Mouse (Mus musculus): ENCODE data around the gene Rpl13a. TPM values are rescaled to one million over a fixed set of nuclear protein-coding genes. Genes with fewer than 3 reads are reported as not detected.
"Not testable (repeated sequence)": the region's sequence is repeated elsewhere in the genome, so short reads cannot be mapped to it uniquely, and the experiment has no call there.

Gene Rpl13a
- total RNA-seq, 1 experiment from 2014 or later, result 3,242 TPM

DNA sequence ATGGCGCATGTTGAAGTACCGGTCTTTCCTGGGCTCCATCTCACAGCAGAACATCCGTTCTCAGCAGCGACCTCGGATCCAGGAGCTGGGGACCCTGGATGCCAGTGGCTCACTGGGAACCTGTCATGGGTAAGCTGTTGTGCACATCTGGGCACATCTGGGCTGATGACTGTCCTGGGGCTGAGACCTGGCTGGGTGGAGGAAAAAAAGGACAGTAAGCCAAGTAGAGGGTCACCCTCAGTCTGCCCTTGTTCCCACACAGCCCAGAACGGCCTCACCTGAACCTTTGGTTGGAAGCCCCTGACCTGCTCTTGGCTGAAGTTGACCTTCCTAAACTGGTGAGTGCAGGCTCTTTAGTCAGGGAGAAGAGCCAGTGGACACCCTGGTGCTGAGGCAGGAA is 30.4 kb upstream of the Rpl13a start:
- ATAC-seq (replicated peaks; ENCODE audit: low read depth, poor library complexity, severe bottlenecking), result no peak

DNA sequence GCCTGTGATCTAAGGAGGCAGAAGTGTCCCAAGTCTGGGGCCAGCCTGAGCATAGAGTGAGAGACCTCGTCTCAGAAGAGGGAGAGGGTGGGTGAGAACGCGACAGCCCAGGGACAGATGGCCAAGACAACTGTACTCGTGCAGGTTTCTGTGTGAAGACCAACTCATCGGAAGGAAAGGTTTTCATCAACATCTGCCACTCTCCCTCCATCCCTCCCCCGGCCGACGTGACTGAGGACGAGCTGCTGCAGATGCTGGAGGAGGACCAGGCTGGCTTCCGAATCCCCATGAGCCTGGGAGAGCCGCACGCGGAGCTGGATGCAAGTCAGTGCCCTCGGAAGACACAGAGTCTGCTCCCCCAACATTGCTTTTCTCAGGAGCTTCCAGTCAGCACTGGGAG is 28.9 kb upstream of the Rpl13a start:
- no peak for ATAC-seq (replicated peaks; ENCODE audit: low read depth, poor library complexity, severe bottlenecking)

DNA sequence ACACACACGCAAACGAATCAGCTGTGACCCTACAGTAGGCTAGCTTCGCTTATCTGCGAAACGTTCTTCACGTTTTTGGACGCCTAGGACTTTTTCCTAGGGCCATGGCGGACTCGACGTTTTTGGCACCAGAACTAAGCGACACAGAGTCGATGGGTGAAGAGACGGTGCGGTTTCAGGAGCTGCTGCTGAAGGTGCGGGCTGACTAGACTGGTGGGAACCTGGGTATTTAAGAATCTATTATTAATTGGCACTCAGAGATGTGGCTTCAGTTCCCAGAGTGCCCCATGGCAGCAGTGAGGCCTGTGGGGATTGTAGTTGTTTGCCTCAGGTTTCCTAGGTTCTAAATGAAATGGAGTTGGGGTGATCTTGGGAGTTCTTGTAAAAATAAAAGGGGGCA is 27.6 kb upstream of the Rpl13a start:
- ATAC-seq (replicated peaks; ENCODE audit: low read depth, poor library complexity, severe bottlenecking), result no peak

GRCm38 (mm10) chr7:45155590-45155989 is 27.0 kb upstream of the Rpl13a start:
- ATAC-seq (replicated peaks; ENCODE audit: low read depth, poor library complexity, severe bottlenecking), result no peak

DNA sequence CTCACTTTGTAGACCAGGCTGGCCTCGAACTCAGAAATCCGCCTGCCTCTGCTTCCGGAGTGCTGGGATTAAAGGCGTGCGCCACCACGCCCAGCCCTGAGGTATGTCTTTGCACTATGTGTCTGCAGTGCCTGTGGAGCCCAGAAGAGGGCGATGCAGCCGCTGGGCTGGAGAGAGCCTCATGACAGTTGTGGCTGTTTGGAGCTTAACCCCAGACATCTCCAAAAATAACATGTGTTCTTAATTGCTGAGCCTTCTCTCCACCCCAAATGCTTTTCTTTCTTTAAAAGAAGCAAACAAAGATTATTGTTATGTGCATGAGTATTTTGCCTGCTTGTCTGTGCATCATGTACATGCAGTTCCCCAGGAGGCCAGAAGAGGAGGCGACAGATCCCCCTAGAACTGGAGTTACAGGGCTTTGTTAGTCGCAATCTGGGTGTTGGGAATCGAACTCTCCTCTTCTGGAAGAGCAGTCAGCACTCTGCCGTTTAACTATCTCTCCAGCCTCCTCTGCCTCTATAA is 26.5 kb upstream of the Rpl13a start:
- peak; percentile 45; the same call in 1 of the 2 replicates for ATAC-seq (replicated peaks; ENCODE audit: low read depth, poor library complexity, severe bottlenecking)

DNA sequence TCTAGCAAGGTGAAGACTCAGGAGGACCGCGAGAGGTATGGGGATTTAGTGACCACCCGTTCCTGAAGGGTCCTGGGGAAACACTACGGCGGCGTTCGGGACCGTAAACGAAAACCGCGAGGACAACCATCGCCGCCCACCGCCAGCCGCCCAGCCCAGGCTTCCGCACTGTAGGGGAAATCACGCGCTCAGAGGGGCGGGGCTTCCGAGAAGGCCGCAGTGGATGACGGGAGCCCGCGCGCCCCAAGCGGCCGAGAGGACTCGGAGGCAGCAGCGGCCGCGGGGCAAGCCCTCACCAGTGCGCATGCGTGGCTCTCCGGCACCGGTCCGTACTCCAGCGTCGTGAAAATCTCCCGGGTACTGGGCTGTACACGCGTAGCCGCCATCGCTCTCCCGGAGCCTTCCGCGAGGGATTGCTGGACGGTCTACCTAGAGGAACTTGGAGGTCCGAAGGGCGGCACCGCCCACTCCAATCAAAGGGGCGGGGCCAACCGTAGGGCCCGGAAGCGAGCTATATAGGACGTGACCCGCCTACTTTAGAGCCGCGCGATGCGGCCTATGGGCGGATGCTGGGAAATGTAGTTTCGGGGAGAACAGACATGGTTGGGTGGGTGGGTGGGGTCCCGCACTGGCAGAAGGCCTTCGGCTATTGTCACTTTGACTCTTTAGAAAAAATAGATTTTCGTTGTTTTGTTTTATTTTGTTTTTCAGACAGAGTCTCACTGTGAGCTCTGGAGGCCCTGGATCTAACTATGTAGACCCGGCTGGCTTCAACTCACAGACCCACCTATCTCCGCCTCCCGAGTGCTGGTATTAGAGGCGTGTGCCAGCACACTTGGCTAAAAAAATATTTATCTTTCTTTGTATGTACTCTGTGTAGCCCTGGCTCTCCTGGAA is 25.8 kb upstream of the Rpl13a start, which contains the start of the genes Pih1d1 and Aldh16a1:
TSS of gene Pih1d1 (plus strand) at position 208 of the 897 bp plus-strand sequence.
TSS of gene Aldh16a1 (minus strand) at position 489 of the 897 bp plus-strand sequence.
- peak; percentile 90 for ATAC-seq (replicated peaks; ENCODE audit: low read depth, poor library complexity, severe bottlenecking)

GRCm38 (mm10) chr7:45153586-45153985 is 25.0 kb upstream of the Rpl13a start:
- ATAC-seq (replicated peaks; ENCODE audit: low read depth, poor library complexity, severe bottlenecking), result no peak

- ATAC-seq (replicated peaks; ENCODE audit: low read depth, poor library complexity, severe bottlenecking), result not testable (repeated sequence)
These were observed 24.5 kb upstream of the Rpl13a start for GRCm38 (mm10) chr7:45153052-45153451.

DNA sequence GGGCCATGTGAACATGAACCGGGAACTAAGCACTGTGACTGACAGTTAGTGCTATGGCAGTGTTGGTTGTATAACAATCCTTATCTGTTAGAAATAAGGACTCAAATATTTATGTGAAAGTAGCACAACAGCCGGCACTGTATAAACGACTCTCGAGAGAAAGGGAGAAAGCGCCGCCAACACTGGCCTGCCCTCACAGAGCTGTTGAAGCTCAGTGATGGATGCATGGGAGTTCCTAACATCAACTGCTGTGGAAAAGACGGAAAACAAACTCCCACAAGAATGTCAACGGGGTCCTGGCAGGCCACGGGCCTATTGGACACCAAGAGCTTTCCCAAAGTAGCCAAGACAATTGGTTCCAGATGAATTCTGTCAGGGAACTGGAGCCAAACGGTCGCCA is 22.7 kb upstream of the Rpl13a start:
- ATAC-seq (replicated peaks; ENCODE audit: low read depth, poor library complexity, severe bottlenecking), result no peak

DNA sequence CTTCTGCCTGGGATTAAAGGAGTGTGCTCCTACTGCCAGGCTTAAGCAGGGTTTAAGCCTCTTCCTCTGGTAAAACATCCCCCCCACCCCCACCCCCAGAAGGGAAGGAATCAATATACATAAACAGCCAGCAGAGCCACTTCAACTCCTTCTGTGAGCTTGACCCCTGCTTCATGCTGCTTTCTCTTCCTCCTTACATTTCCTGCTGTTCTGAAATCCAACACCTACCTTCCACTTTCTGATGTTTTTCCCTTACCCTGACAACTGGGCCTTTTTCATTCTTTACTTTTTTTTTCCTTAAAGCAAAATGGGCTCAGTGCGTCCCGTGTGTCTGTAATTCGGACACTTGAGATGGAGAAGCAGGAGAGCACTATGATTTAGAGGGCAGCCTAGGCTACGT is 21.8 kb upstream of the Rpl13a start:
- ATAC-seq (replicated peaks; ENCODE audit: low read depth, poor library complexity, severe bottlenecking), result no peak

- no peak for ATAC-seq (replicated peaks; ENCODE audit: low read depth, poor library complexity, severe bottlenecking)
These were observed 21.0 kb upstream of the Rpl13a start for GRCm38 (mm10) chr7:45149545-45149944.

DNA sequence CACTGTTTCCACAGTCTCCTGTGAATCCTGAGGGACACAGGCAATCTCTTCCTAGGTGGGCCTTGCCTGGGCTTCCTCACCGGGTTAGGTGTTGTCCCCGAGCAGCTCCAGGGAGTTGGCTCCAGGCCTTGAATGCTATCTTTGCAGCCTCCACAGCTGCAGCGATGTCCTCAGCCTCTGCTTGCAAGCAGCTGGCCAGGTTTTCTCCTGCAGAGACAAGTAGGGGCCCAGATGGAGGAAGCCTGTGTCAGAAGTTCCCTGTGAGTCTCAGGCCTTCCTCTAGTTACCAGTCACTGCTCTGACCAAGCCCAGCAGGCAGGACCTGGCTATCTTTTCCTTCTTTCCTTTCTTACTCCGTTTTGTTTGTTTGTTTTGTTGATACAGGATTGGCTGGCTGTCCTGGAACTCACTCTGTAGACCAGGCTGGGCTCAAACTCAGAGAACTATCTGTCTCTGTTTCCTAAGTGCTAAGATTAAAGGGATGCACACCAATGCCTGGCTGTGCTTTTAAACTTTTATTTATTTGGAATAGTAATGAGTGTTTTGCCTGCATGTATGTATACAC is 20.1 kb upstream of the Rpl13a start:
- no peak for ATAC-seq (replicated peaks; ENCODE audit: low read depth, poor library complexity, severe bottlenecking)

GRCm38 (mm10) chr7:45147899-45148298 is 19.3 kb upstream of the Rpl13a start:
- ATAC-seq (replicated peaks; ENCODE audit: low read depth, poor library complexity, severe bottlenecking), result no peak

DNA sequence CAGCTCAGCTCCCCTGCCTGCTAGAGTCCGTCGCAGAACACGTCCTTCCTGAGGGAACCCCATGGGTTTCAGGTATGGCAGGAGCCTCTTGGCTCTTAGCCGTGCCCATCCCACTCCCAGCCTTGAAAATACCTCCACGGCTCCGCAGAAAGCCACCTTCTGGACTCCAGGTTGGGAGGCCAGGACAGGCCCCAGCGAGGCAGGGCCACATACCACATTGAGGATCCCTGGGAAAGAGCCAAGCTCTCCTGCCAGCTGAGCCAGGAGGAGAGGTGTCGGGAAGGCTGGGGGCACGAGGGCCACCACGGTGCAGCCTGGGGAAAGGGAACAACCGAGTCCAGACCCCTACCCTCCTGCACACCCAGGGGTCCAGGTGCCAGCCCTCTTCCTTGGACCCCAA is 18.7 kb upstream of the Rpl13a start:
- ATAC-seq (replicated peaks; ENCODE audit: low read depth, poor library complexity, severe bottlenecking), result no peak

- ATAC-seq (replicated peaks; ENCODE audit: low read depth, poor library complexity, severe bottlenecking), result no peak
These were observed 16.9 kb upstream of the Rpl13a start for GRCm38 (mm10) chr7:45145460-45145859.

GRCm38 (mm10) chr7:45144368-45145174 is 16.0 kb upstream of the Rpl13a start:
- ATAC-seq (replicated peaks; ENCODE audit: low read depth, poor library complexity, severe bottlenecking), result no peak

DNA sequence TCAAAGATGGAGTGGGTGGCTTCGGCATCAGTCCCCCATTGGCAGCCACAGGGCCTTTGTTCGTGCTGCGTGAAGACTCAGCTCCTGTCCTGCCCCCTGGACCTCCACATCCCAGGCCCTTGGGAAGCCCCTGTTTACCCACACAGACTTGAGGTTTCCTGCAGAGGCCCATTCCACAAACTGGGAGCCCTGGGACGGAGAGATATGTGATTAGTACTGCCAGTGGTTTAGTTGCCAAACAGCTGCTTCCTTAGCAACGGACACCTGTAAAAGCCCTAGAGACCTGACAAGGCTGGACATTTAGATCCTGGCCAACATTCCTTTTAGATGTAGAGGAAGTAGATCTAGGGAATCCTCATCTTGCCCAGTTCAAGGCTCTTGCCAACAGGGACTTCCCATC is 13.4 kb upstream of the Rpl13a start:
- ATAC-seq (replicated peaks; ENCODE audit: low read depth, poor library complexity, severe bottlenecking), result no peak

DNA sequence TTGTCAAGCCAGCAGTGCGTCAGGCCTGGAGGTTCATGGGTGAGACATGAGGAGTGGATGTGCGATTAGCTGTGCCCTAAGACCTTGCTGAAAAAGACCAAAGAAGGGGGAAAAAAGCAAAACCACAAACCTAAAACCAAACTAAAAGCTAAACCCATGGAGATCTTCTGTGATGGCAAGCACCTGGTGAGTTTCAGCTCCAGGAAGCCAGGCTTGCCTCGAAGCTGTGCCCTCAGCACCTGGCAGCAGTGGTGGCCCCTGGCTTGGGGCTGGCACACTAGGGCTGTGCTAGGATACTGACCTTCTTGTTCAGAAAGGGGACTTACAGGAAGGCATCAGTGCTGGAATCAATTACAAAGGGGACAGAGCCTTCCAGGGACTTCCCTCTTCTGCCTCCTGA is 12.8 kb upstream of the Rpl13a start:
- no peak for ATAC-seq (replicated peaks; ENCODE audit: low read depth, poor library complexity, severe bottlenecking)

- ATAC-seq (replicated peaks; ENCODE audit: low read depth, poor library complexity, severe bottlenecking), result no peak
These were observed 11.6 kb upstream of the Rpl13a start for GRCm38 (mm10) chr7:45139904-45140723.

DNA sequence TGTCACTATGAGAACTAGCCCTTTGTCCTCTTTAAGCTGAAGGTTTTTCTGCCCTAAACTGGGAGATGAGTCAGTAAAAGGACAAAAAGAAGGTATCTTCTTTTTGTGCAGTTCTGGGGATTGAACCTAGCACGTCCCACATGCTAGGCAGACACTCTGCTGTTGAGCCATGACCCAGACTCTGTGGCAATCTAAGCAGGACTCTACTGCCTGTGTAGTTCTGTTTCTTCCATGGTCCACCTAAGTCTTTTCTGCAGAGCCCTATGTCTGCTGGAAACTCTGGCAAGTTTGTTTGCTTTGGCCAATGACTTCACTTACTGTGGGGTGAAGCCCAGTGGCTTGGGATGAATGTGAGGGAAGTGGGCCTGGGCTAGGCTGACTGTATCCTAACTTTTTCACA is 9.8 kb upstream of the Rpl13a start:
- ATAC-seq (replicated peaks; ENCODE audit: low read depth, poor library complexity, severe bottlenecking), result no peak
